Mouse (Mus musculus): ENCODE results near the gene P2ry13. TPM values are rescaled to one million over a fixed set of nuclear protein-coding genes. Genes with fewer than 3 reads are reported as not detected.
A peak's percentile ranks its signal among the peaks of the same experiment; 100 is the strongest.

The P2ry13 gene
- polyA plus RNA-seq, 1 experiment from 2014 or later: 1.9 TPM

DNA sequence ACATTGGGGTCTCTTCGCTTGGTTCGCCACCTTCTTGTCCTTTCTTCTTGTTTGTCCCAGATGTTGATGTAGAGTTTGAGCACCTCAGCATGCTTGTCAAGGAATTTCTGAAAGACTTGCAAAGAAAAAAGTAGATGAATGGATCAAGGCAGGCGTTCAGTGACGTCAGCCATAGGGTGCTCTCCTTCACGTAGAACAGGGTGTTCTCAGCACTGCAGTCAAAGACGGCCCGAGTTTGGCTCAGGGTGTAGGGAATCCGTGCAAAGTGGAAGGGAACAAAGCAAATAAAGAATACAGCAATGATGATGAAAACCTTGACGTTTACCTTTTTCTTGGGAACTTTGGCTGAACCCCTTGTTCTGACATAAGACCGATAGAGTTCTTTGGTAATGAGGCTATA is 6.5 kb upstream of the P2ry13 start:
- Histone ChIP-seq H3K27me3 (no peaks in the 10 kb centered on the region), H3K4me2 (no peak overlapping the region), H3K4me1 (replicated peaks) (no peaks in the 10 kb centered on the region), H3K36me3 (no peaks in the 10 kb centered on the region), H3K27ac (replicated peaks) (no peak overlapping the region), H3K4me3 (no peak overlapping the region), H3K9ac (no peak overlapping the region), H3K9me3 (no peaks in the 10 kb centered on the region)
- 94% methylated on average over 10 of the region's 10 CpGs for WGBS
- no peak for ATAC-seq (ENCODE audit: low read depth)

DNA sequence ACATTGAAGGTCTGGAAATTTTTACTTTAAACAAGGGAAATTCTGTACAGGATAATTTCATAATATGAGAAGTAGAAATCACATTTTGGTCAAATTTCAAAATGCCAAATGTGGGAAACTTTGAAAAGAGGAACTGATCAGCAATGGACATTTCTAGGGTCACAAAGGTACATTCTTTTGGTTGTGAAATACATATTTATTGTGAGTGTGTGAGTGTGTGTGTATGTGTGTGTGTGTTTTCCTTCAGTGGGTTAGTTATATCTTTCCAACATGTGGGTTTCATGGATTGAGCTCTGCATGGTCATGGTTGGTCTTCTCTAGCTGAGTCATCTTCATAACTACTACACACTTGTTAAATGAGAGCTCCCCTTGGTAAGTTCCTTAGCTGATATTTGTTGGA is 1.7 kb upstream of the P2ry13 start:
- Histone ChIP-seq H3K27me3 (no peaks in the 10 kb centered on the region), H3K4me2 (no peak overlapping the region), H3K4me1 (replicated peaks) (no peaks in the 10 kb centered on the region; the same call in 1 of the 2 replicates), H3K4me3 (no peak overlapping the region), H3K9me3 (no peaks in the 10 kb centered on the region), H3K27ac (replicated peaks) (no peak overlapping the region), H3K36me3 (no peaks in the 10 kb centered on the region), H3K9ac (no peak overlapping the region)
- ATAC-seq (ENCODE audit: low read depth): no peak

DNA sequence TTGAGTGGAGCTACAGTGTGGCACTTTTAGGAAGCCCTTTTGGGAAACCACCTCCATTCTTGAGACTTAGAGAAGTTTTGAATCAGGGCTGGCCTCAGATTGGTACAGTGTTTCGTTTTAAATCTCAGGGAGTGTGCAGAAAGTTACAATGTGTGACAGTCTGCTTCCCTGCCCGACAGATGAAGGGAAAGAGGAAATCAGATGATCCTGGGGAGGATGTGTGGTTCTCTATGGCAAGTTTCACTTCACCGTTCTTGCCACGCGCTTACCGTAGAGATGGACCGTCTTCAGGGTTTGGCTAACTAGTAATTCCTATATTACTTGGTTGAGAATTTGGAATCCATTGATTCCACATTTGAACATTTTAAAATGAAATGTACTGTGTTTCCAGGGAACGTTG is 1.1 kb upstream of the P2ry13 start:
- no peak overlapping the region for H3K9ac ChIP-seq
- H3K4me1 ChIP-seq (replicated peaks): no peaks in the 10 kb centered on the region; the same call in 1 of the 2 replicates
- no peaks in the 10 kb centered on the region for H3K27me3 ChIP-seq
- H3K9me3 ChIP-seq: no peaks in the 10 kb centered on the region
- no peaks in the 10 kb centered on the region for H3K36me3 ChIP-seq
- WGBS: 88% methylated on average over 8 of the region's 8 CpGs
- H3K4me2 ChIP-seq: no peak overlapping the region
- ATAC-seq (ENCODE audit: low read depth): no peak
- no peak overlapping the region for H3K4me3 ChIP-seq
- H3K27ac ChIP-seq (replicated peaks): no peak overlapping the region

DNA sequence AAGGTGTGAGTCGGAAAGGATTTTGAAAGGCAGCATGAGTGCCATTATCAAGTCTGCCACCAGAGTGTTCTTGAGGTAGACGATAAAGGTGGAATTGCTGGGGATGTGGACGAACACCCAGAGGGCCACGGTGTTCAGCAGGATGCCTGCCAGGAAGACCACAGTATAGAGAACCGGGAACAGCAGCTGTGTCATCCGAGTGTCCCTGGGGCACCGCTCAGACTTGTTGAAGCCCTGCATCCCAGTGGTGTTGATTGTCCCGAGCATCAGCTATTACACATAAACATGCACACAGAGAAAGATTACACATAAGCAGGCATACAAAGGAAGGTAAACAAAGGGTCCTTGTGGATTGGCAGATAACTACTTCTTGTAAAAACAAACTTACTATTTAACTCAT is 593 bp downstream of the P2ry13 start:
- Histone ChIP-seq H3K27ac (replicated peaks) (no peak overlapping the region), H3K4me1 (replicated peaks) (no peaks in the 10 kb centered on the region; the same call in 1 of the 2 replicates), H3K9ac (no peak overlapping the region), H3K4me2 (no peak overlapping the region), H3K9me3 (no peaks in the 10 kb centered on the region), H3K36me3 (no peaks in the 10 kb centered on the region), H3K27me3 (no peaks in the 10 kb centered on the region), H3K4me3 (no peak overlapping the region)
- ATAC-seq (ENCODE audit: low read depth): no peak
- WGBS: 79% methylated on average over 8 of the region's 8 CpGs

DNA sequence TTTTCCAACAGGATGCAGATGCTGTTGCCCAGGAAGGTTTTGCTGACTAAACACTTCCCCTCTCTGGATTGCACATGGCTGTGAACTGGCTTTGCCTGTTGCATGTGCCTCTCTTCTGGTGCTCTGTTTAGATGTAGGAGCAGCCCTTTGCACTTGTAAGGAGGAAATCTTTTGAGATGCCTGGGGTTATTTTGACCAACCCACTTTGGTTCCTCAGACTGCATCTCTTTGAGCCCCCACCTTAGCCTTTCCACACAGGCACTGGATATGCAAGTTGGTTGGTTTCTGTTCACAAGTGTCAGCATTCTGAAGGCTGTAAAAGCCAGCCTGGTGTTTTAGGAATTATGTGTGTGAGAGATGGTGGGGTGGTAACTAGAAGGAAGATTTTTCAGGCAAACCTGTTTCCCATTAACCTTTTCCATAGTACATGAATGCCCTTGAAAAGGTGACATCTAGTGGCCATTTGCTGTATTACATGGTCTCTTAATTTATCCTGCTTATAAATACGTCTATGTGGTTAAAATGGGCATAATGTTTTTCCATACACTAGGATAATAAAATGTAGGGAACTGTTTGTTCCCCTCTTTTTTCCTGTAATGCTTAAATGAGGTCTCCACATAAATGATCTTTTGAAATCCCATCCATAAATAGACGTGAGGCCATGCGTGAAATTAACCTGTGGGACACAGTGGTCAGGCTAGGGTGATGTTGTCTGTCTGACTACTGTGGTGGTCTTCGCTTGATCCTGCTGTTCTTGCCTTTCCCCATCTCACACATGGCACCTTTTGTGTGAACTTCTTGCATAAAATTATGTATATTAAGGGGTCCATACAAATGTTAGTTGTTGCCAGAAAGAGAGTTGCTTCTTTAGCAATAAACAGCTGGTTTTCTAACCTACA is 1.8 kb downstream of the P2ry13 start:
- Histone ChIP-seq H3K4me2 (no peak overlapping the region), H3K4me1 (replicated peaks) (no peaks in the 10 kb centered on the region; the same call in 1 of the 2 replicates), H3K9ac (no peak overlapping the region), H3K36me3 (no peaks in the 10 kb centered on the region), H3K4me3 (no peak overlapping the region), H3K27ac (replicated peaks) (no peak overlapping the region), H3K9me3 (no peaks in the 10 kb centered on the region), H3K27me3 (no peaks in the 10 kb centered on the region)
- WGBS: 65% methylated on average over 4 of the region's 4 CpGs
- peak; percentile 61; the same call in 1 of the 2 replicates for ATAC-seq (ENCODE audit: low read depth)

DNA sequence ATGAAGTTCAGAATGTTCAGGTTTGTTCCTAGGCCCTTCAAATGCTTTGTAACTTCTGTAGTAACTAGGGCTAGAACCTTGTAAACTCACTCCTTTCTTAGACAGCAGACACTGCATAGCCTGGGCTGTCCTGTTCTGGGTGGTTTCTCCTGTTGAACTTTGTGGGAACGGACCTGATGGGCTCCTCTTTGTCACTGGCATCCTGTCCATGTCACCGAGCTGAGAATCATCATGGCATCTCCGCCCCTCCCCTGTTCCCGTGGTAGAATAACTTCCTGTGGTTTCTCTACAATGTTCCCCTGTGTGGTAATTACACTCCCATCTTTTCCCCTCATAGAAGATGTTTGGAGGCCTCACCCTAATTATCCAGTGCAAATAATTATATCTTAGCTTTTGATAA is 4.7 kb downstream of the P2ry13 start:
- WGBS: 81% methylated on average over 4 of the region's 4 CpGs

DNA sequence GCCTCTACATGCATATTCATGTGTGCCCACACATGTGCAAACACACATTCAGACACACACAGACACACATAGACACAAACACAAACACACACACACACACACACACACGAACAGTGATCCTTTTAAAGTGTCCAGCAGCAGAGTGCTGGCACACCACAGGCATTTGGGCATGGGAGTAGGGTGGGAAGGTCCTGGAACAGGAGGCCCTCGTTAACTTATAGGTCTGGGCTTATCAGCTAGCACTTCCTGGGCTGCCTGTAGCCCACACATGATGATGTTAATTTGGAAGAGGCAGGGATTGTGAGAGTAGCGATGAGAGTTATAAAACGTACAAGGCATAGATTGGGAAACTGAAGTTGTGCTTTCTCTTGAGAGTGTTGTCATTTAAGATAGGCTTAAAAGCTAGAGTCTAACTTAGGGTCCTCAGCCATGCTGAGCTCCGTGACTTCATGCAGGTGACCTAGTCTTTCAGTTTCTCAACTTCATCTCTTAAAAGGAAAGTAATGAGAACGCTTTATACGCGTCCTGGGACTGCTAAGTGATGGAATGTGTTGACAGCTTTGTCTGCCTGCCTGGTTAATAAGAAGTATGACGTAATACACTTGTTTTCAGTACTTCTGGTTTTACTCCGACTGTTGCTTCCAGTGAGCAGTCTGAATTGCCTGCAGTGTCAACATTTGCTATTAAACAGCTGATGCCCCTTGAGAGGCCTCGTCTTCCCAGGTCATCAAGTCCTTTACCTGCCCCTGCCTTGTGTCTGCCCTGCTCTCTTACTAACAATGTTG is 5.8 kb downstream of the P2ry13 start:
- ATAC-seq (ENCODE audit: low read depth): no peak
- no peaks in the 10 kb centered on the region for H3K36me3 ChIP-seq
- no peaks in the 10 kb centered on the region for H3K9me3 ChIP-seq
- H3K4me3 ChIP-seq: no peak overlapping the region
- no peaks in the 10 kb centered on the region for H3K27me3 ChIP-seq
- no peaks in the 10 kb centered on the region; the same call in 1 of the 2 replicates for H3K4me1 ChIP-seq (replicated peaks)
- WGBS: 84% methylated on average over 11 of the region's 11 CpGs
- H3K4me2 ChIP-seq: no peak overlapping the region
- no peak overlapping the region for H3K27ac ChIP-seq (replicated peaks)
- no peak overlapping the region for H3K9ac ChIP-seq

More for the DNA sequence above, 4.7 kb downstream of the P2ry13 start:
- ATAC-seq (ENCODE audit: low read depth): no peak
- H3K4me3 ChIP-seq: no peak overlapping the region
- no peaks in the 10 kb centered on the region for H3K27me3 ChIP-seq
- no peaks in the 10 kb centered on the region; the same call in 1 of the 2 replicates for H3K4me1 ChIP-seq (replicated peaks)
- no peaks in the 10 kb centered on the region for H3K9me3 ChIP-seq
- H3K36me3 ChIP-seq: no peaks in the 10 kb centered on the region
- no peak overlapping the region for H3K9ac ChIP-seq
- H3K4me2 ChIP-seq: no peak overlapping the region
- H3K27ac ChIP-seq (replicated peaks): no peak overlapping the region

DNA sequence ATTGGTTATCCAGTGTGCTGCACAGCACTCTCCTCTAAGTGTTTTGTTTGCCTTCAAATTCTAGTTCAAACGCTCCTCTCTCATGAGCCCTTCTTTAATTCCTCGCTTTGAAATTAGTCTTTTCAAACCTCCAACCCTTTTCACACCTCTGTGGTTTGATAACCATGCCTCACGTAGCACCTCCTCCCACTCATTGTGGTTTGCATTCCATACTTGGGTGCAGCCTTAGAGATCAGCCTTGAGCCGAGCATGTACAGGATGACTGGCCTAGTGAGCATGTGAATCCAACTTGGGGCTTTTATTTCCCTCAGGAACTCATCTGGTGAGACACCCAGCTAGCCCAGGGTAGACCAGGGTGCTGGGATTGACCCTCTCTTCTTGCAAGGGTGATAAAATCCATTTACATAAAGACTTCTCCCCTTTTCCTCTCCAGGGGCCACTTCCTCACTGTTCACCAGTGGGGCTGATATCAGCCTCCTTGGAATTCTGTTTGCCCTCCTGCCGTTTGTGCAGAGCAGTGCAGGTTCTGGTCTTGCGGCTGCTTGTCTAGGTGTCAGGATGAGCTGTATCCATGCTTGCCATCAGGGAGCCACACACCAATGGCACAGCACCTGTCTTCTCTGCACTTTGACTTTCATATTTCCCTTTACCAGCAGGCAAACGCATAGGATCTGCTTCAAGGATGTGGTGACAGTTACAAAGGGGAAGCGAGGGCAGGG is 6.7 kb downstream of the P2ry13 start:
- H3K36me3 ChIP-seq: no peaks in the 10 kb centered on the region
- H3K27ac ChIP-seq (replicated peaks): no peak overlapping the region
- H3K9ac ChIP-seq: no peak overlapping the region
- no peaks in the 10 kb centered on the region; the same call in 1 of the 2 replicates for H3K4me1 ChIP-seq (replicated peaks)
- H3K9me3 ChIP-seq: no peaks in the 10 kb centered on the region
- 80% methylated on average over 8 of the region's 8 CpGs for WGBS
- no peaks in the 10 kb centered on the region for H3K27me3 ChIP-seq
- H3K4me3 ChIP-seq: no peak overlapping the region
- no peak overlapping the region for H3K4me2 ChIP-seq
- no peak for ATAC-seq (ENCODE audit: low read depth)

DNA sequence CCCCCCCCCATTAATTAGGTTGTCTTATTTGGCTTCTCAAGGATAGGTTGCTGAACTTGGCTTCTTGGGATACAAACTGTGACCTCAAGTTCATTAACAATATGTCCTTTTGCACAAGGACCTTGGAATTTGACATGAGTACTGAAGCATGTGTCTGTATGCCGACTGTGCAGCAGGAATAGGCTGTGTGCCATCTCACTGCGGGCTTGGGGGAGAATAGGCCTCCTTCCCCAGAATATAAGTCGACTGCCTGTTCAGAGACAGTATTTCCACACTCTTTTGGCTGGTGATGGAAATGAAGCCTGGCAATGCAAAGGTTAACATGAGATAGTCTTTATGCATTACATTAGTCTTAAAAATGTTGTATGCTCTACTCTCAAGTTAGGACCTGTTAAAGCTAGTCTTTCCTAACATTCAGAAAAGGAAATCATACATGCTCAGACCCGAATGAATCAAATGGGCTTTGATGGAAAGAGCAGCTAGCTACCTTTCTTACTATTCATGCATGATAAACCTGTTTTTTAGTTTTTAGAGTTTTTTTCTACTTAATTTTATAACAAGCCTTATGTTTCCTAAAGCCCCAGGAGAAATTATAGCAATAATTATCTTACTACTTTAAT is 13.2 kb downstream of the P2ry13 start:
- Histone ChIP-seq H3K9me3 (no peaks in the 10 kb centered on the region), H3K4me1 (replicated peaks) (no peaks in the 10 kb centered on the region), H3K27ac (replicated peaks) (no peak overlapping the region), H3K9ac (no peak overlapping the region), H3K36me3 (no peaks in the 10 kb centered on the region), H3K4me3 (no peak overlapping the region), H3K4me2 (no peak overlapping the region), H3K27me3 (no peaks in the 10 kb centered on the region)
- no peak for ATAC-seq (ENCODE audit: low read depth)
- WGBS: 87% methylated on average over 4 of the region's 4 CpGs

DNA sequence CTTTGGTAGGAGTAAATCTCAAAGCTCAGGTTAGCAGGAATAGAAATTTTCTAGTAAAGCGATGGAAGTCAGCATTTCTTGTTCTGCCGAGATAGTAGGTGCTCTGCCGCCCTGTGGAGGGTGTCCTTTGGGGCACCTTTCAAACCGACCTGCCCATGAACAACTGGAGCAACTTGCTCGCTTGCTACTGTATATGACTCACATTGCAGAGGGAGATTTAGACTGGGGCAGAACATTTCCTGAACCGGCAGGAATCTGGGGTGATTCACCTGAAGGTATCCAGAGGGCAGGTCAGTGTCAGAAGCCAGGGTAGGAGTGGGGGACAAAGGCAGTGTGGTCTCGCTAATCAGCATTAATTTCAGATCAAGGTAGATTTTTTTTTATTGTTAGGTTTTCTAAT is 15.7 kb downstream of the P2ry13 start, which contains the start of gene Gpr87:
Gene Gpr87, minus strand, starts transcription at position 167 of the 400 bp plus-strand sequence.
- WGBS: 86% methylated on average over 7 of the region's 7 CpGs
- Histone ChIP-seq H3K27ac (replicated peaks) (no peak within 1 kb of the TSS), H3K9ac (no peak within 1 kb of the TSS), H3K27me3 (no peaks in the 10 kb centered on the region), H3K4me3 (no peak within 1 kb of the TSS), H3K36me3 (no peaks in the 10 kb centered on the region), H3K9me3 (no peaks in the 10 kb centered on the region), H3K4me2 (no peak within 1 kb of the TSS), H3K4me1 (replicated peaks) (no peaks in the 10 kb centered on the region)
- no peak for ATAC-seq (ENCODE audit: low read depth)

DNA sequence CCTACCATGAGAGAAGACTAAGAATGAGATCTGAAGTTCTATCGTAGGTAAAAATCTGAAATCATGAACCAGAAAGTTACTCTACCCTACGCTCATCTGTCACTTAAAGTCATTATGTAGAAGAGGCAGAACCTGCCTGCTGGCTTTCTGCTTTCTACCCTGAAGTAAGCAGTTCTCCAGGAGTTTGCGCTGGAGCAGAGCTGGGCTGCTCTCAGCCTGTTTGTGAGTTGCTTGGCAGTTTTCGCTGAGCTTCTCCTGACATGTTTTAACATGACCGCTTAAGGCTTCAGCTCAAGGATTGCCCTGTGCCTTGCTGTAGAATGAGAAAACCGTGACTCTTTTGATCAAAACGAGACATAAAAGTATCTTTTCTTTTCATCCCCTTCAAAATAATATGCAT is 16.6 kb downstream of the P2ry13 start:
- H3K4me3 ChIP-seq: no peak overlapping the region
- no peak overlapping the region for H3K27ac ChIP-seq (replicated peaks)
- ATAC-seq (ENCODE audit: low read depth): no peak
- H3K4me2 ChIP-seq: no peak overlapping the region
- H3K27me3 ChIP-seq: no peaks in the 10 kb centered on the region
- no peaks in the 10 kb centered on the region for H3K9me3 ChIP-seq
- no peaks in the 10 kb centered on the region for H3K4me1 ChIP-seq (replicated peaks)
- H3K36me3 ChIP-seq: no peaks in the 10 kb centered on the region
- WGBS: 91% methylated on average over 7 of the region's 7 CpGs
- H3K9ac ChIP-seq: no peak overlapping the region

Data from neural tube, embryonic 13.5 days (tissue).